Mouse (Mus musculus) CH12.LX (cell line): ENCODE measurements around the gene Gm49325. TPM values are rescaled to one million over a fixed set of nuclear protein-coding genes. Genes with fewer than 3 reads are reported as not detected.

Source experiments
- DNase-seq: peaks from one replicate; pipeline ENCODE4 v3.0.0-alpha.2; 2013; ENCODE audit errors: extremely low read depth
- H3K27ac ChIP-seq: 2 replicates; pipeline ENCODE4 v1.5.1; 2012; ENCODE audit warnings: low read depth, mild to moderate bottlenecking, control low read depth, moderate library complexity; ENCODE audit not compliant: insufficient read depth
- H3K27me3 ChIP-seq: replicated peaks from 2 replicates; pipeline ENCODE3; 2012; ENCODE audit warnings: inconsistent platforms
- H3K36me3 ChIP-seq, 2 experiments: replicated peaks in 1 of 2; 2 replicates each; pipeline versions ENCODE3 to v1.6.1; 2012; ENCODE audit warnings: inconsistent platforms in 1 of 2, low read length in 1 of 2, mild to moderate bottlenecking in 1 of 2, mixed read lengths in 1 of 2, moderate library complexity in 1 of 2; ENCODE audit not compliant: control insufficient read depth in 1 of 2, insufficient read depth in 1 of 2
- H3K4me1 ChIP-seq, 2 experiments: 2 replicates each; pipeline ENCODE4 v1.6.1; 2012; ENCODE audit warnings: inconsistent platforms in 1 of 2, moderate library complexity in 1 of 2; ENCODE audit not compliant: insufficient read depth in 2 of 2, control insufficient read depth in 1 of 2
- H3K4me2 ChIP-seq: 2 replicates; pipeline ENCODE4 v1.6.1; 2012; ENCODE audit warnings: low read depth, mild to moderate bottlenecking, control low read depth; ENCODE audit not compliant: poor library complexity, insufficient read depth, severe bottlenecking
- H3K4me3 ChIP-seq, 3 experiments: fragments of 150-350 bp in 1 of 3; sonication (generic) in 1 of 3; replicated peaks in 1 of 3; 2 replicates each; pipeline versions ENCODE3 to v1.5.1; 2011 to 2012; ENCODE audit warnings: low read depth in 2 of 3, low read length in 2 of 3, mild to moderate bottlenecking in 2 of 3, moderate library complexity in 2 of 3, control low read depth in 1 of 3, improper control_type of control experiment in 1 of 3, inconsistent platforms in 1 of 3, mixed read lengths in 1 of 3; ENCODE audit not compliant: poor library complexity in 1 of 3
- H3K79me2 ChIP-seq: replicated peaks from 2 replicates; pipeline ENCODE4 v1.6.1; 2012; ENCODE audit warnings: mild to moderate bottlenecking, moderate library complexity; ENCODE audit not compliant: control insufficient read depth, poor library complexity, insufficient read depth, severe bottlenecking; ENCODE audit errors: extremely low read depth
- H3K9ac ChIP-seq: 2 replicates; pipeline ENCODE4 v1.6.1; 2012; ENCODE audit warnings: low read depth, mild to moderate bottlenecking, control low read depth, moderate library complexity; ENCODE audit not compliant: insufficient read depth
- H3K9me3 ChIP-seq: replicated peaks from 2 replicates; pipeline ENCODE3; 2012; ENCODE audit warnings: low read length, inconsistent platforms, mixed read lengths
- CTCF ChIP-seq, 2 experiments: IDR thresholded peaks in 1 of 2; conservative IDR thresholded peaks in 1 of 2; 2 replicates each; pipeline ENCODE4 v1.5.1; 2011 to 2012; ENCODE audit warnings: low read depth in 2 of 2, low read length in 2 of 2, improper control_type of control experiment in 1 of 2, inconsistent platforms in 1 of 2, mild to moderate bottlenecking in 1 of 2, moderate library complexity in 1 of 2
- ELF1 ChIP-seq: IDR thresholded peaks from 2 replicates; pipeline ENCODE4 v1.6.1; 2014; ENCODE audit warnings: low read depth, mild to moderate bottlenecking, inconsistent platforms, low read length, improper control_type of control experiment
- EP300 ChIP-seq: IDR thresholded peaks from 2 replicates; pipeline ENCODE4 v1.6.1; 2011; ENCODE audit warnings: low read length, improper control_type of control experiment
- HCFC1 ChIP-seq: IDR thresholded peaks from 2 replicates; pipeline ENCODE4 v1.6.1; 2012; ENCODE audit warnings: low read depth, mild to moderate bottlenecking, inconsistent platforms, low read length, improper control_type of control experiment
- MAFK ChIP-seq: IDR thresholded peaks from 2 replicates; pipeline ENCODE4 v1.6.1; 2011; ENCODE audit warnings: low read length, improper control_type of control experiment; ENCODE audit not compliant: insufficient replicate concordance
- MXI1 ChIP-seq: IDR thresholded peaks from 2 replicates; pipeline ENCODE4 v1.6.1; 2011; ENCODE audit warnings: mild to moderate bottlenecking, low read depth, low read length, improper control_type of control experiment
- MYC ChIP-seq: IDR thresholded peaks from 2 replicates; pipeline ENCODE4 v1.6.1; 2011; ENCODE audit warnings: low read depth, mild to moderate bottlenecking, improper control_type of control experiment, low read length
- NELFE ChIP-seq: IDR thresholded peaks from 2 replicates; pipeline ENCODE4 v1.6.1; 2011; ENCODE audit warnings: low read depth, low read length, improper control_type of control experiment
- NRF1 ChIP-seq: IDR thresholded peaks from 2 replicates; pipeline ENCODE4 v1.6.1; 2014; ENCODE audit warnings: low read depth, mild to moderate bottlenecking, inconsistent platforms, low read length, improper control_type of control experiment, moderate library complexity
- RAD21 ChIP-seq: IDR thresholded peaks from 2 replicates; pipeline ENCODE4 v1.6.1; 2011; ENCODE audit warnings: low read depth, mild to moderate bottlenecking, low read length, improper control_type of control experiment, moderate library complexity
- RCOR1 ChIP-seq: conservative IDR thresholded peaks from 2 replicates; pipeline ENCODE4 v1.6.1; 2012; ENCODE audit warnings: low read depth, mild to moderate bottlenecking, inconsistent platforms, low read length, improper control_type of control experiment
- SIN3A ChIP-seq: IDR thresholded peaks from 2 replicates; pipeline ENCODE4 v1.6.1; 2012; ENCODE audit warnings: low read length, improper control_type of control experiment, inconsistent platforms
- TBP ChIP-seq: conservative IDR thresholded peaks from 2 replicates; pipeline ENCODE4 v1.6.1; 2011; ENCODE audit warnings: low read depth, low read length, improper control_type of control experiment
- USF1 ChIP-seq: IDR thresholded peaks from 2 replicates; pipeline ENCODE4 v1.6.1; 2014; ENCODE audit warnings: low read depth, mild to moderate bottlenecking, inconsistent platforms, low read length, improper control_type of control experiment
- USF2 ChIP-seq: conservative IDR thresholded peaks from 2 replicates; pipeline ENCODE4 v1.6.1; 2011; ENCODE audit warnings: low read depth, low read length, improper control_type of control experiment
- ZC3H11A ChIP-seq: IDR thresholded peaks from 2 replicates; pipeline ENCODE4 v1.6.1; 2012; ENCODE audit warnings: low read depth, mild to moderate bottlenecking, inconsistent platforms, low read length, improper control_type of control experiment
- ZNF384 ChIP-seq: IDR thresholded peaks from 2 replicates; pipeline ENCODE4 v1.6.1; 2012; ENCODE audit warnings: low read depth, low read length, improper control_type of control experiment, inconsistent platforms
- dilution Hi-C: fragments of 300-500 bp; cut with MboI; formaldehyde crosslinking; loops from 2 replicates; pipeline ENCODE4 v1.14.3; 2020; ENCODE audit warnings: low sequenced_read_pairs; ENCODE audit not compliant: extremely low pct_unique_long_range_greater_than_20kb, extremely low pct_ligation_motif_present
- in situ Hi-C: fragments of 300-500 bp; cut with MboI; formaldehyde crosslinking; loops from 3 replicates; pipeline ENCODE4 v1.14.3; 2019; ENCODE audit warnings: low sequenced_read_pairs, low pct_ligation_motif_present, low pct_unique_long_range_greater_than_20kb, mixed read lengths
- polyA plus RNA-seq: library from polyadenylated mRNA; unstranded; fragments of >175 nt; gene quantifications from 2 replicates; pipeline ENCODE4 v1.2.1, GENCODE M21; 2012; ENCODE audit warnings: low read depth; ENCODE audit not compliant: insufficient read length
- total RNA-seq, 2 experiments: library from RNA; depleted of rRNA; stranded (reverse); fragments of 300-350 nt in 1 of 2; fragments of >200 nt in 1 of 2; gene quantifications; 2 replicates each; pipeline ENCODE4 v1.2.3; 2012 to 2014

Gm49325 gene
- total and polyA plus RNA-seq, 3 experiments, result 1.1 to 26.9 TPM; not detected in 1

DNA sequence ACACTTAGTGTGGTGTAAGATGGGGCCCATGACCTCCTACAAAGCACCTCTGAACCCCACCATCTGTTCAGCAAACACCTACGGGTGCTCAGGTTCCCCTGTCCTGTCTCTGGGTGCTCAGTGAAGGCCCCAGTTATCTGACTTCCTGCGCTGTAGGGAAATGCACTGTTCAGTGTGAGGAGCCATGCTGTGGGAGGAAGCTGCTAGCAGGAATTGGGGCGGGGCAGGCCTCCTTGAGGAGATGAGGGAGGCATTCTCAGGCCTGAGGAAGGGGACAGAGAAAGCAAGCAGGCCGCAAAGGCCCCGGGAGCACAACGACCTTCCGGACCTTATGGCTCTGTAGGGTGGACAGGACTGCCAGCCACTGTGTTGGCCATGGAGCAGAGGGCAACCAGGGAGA, 16.9 kb upstream of the Gm49325 start:
- Histone ChIP-seq H3K27me3 (no peaks in the 10 kb centered on the region), H3K4me3 (no peak overlapping the region), H3K79me2 (no peaks in the 10 kb centered on the region), H3K9me3 (peaks cover under 1% of the 10 kb centered on the region), H3K9ac (no peak overlapping the region), H3K4me1 (peaks cover 0 to 18% of the 10 kb centered on the region in 2 experiments; a peak in 1 of 4 replicates), H3K36me3 (peaks cover 25 to 73% of the 10 kb centered on the region in 2 experiments), H3K27ac (no peak overlapping the region), H3K4me2 (no peak overlapping the region)
- dilution Hi-C loops (no loop called here), in situ Hi-C loops (no loop called here)
- no peak for TF ChIP-seq USF2
- TF ChIP-seq NELFE, result no peak
- no peak for TF ChIP-seq ELF1
- no peak for TF ChIP-seq USF1
- no peak for TF ChIP-seq HCFC1
- no peak for DNase-seq

- in situ Hi-C loops, result no loop called here
- H3K9me3 ChIP-seq, result peaks cover 4% of the 10 kb centered on the region
- peaks cover 0 to 18% of the 10 kb centered on the region in 2 experiments; a peak in 1 of 4 replicates for H3K4me1 ChIP-seq
- H3K36me3 ChIP-seq, result peaks cover 29 to 78% of the 10 kb centered on the region in 2 experiments
- no peak overlapping the region for H3K4me3 ChIP-seq
- no peak for DNase-seq
- H3K4me2 ChIP-seq, result no peak overlapping the region
- no peak overlapping the region for H3K9ac ChIP-seq
- no peaks in the 10 kb centered on the region for H3K79me2 ChIP-seq
- no peak for TF ChIP-seq MXI1
- TF ChIP-seq MYC, result no peak
- TF ChIP-seq USF1, result no peak
- no peak for TF ChIP-seq EP300
- no peak for TF ChIP-seq ZNF384
- TF ChIP-seq SIN3A, result no peak
- TF ChIP-seq TBP, result no peak
- TF ChIP-seq NRF1, result no peak
- no peak for TF ChIP-seq ELF1
- no peak for TF ChIP-seq CTCF (conservative IDR thresholded peaks at IDR 0.05 in 1 of 2, IDR thresholded peaks at IDR 0.05 in 1 of 2; ENCODE audit: low read depth in 2 of 2, low read length in 2 of 2)
- TF ChIP-seq ZC3H11A, result no peak
- no peak for TF ChIP-seq RAD21
- no peak for TF ChIP-seq RCOR1
- TF ChIP-seq MAFK, result no peak
- TF ChIP-seq USF2, result no peak
- TF ChIP-seq, all 38 proteins: peak for 0
- dilution Hi-C loops, result no loop called here
- Histone ChIP-seq H3K27ac (no peak overlapping the region), H3K27me3 (no peaks in the 10 kb centered on the region)
Measured at GRCm38 (mm10) chr10:77589749-77590148, 16.2 kb upstream of the Gm49325 start.
